Comparison of ENCODE assay signal across 17 mouse cellular contexts in the genomic region with DNA sequence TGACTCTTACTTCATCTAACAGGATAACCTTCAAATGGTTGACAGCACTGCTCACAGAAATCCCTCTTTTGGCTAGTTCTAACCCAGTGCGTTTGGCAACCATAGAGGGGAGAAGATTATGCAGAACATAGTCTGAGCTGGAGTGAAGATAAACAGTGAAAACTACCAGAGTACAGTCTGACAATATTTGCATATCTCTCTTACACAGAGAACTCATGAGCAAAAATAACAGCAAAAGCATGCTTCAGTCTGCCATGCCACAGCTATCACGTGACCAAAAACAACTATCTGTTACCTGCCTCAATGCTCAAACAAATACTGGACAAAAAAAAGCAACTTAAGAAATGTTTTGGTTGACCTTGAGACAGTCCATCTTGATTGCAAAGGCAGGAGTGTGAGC. TPM values are rescaled to one million over a fixed set of nuclear protein-coding genes. Genes with fewer than 3 reads are reported as not detected.
A peak's percentile ranks its signal among the peaks of the same experiment; 100 is the strongest.
DNase-seq lines count a peak whose midpoint lies in the region; ATAC-seq lines count a peak whose summit lies in the region.
"Had no signal": no experiment of that assay in that cellular context is flagged by ENCODE, and none has a peak within 500 bp of the region (broad histone marks: within the 10 kb centered on the region; RNA-seq: fewer than 3 reads in every experiment).

No protein-coding gene starts in this region.

- 35% methylated on average over 2 of the region's 2 CpGs for WGBS in heart, embryonic 13.5 days
- WGBS in liver, embryonic 16.5 days (ENCODE audit: insufficient replicate concordance), result 13% methylated on average over 2 of the region's 2 CpGs

- peak overlapping the region; percentile 69 for H3K27ac ChIP-seq in heart, embryonic 13.5 days (replicated peaks)
- 0 out of 2 replicates have a peak overlapping the region, but pooled peaks have one; percentile 14 for H3K27ac ChIP-seq in liver, embryonic 16.5 days (ENCODE audit: low read length)
- H3K27ac ChIP-seq: kidney, postnatal 0 days; limb, embryonic 13.5 days; neural tube, embryonic 15.5 days had no signal

- no peak overlapping the region for H3K9ac ChIP-seq in heart, embryonic 13.5 days
- no peak overlapping the region for H3K9ac ChIP-seq in liver, embryonic 16.5 days (ENCODE audit: low read depth, low read length)
- H3K9ac ChIP-seq: limb, embryonic 13.5 days; neural tube, embryonic 15.5 days had no signal

- no peak for DNase-seq in heart, postnatal 14 days
- DNase-seq in 416B (ENCODE audit: low read depth) (peak; percentile 23), MEL-GATA-1-ER (ENCODE audit: extremely low read depth, low read depth) (peak; percentile 21)
- no peak for DNase-seq in right cerebral cortex, postnatal 14 days
- DNase-seq in neural tube, embryonic 10.5 days (ENCODE audit: extremely low spot score, low spot score), result no peak
- DNase-seq: adrenal gland, postnatal 25 days; cerebellum, postnatal 36 days; lung, postnatal 10 days; thymus, postnatal 36 days had no signal

- ATAC-seq in heart, embryonic 13.5 days (ENCODE audit: extremely low read depth, insufficient number of reproducible peaks, low FRiP score, low TSS enrichment), result no peak
- ATAC-seq in liver, embryonic 16.5 days (ENCODE audit: low read depth), result peak; percentile 68
- ATAC-seq: activated CD4-positive, CD25-positive, alpha-beta regulatory T cell, adult 4 months; inflammation-experienced regulatory T-cells, adult 6 months had no signal

- peaks cover 39% of the 10 kb centered on the region for H3K4me1 ChIP-seq in heart, embryonic 13.5 days
- peaks cover 11% of the 10 kb centered on the region for H3K4me1 ChIP-seq in liver, embryonic 16.5 days (ENCODE audit: control insufficient read depth, low read depth, low read length)
- H3K4me1 ChIP-seq: limb, embryonic 13.5 days; neural tube, embryonic 15.5 days had no signal

- H3K9me3 ChIP-seq in heart, embryonic 13.5 days, result no peaks in the 10 kb centered on the region
- no peaks in the 10 kb centered on the region for H3K9me3 ChIP-seq in liver, embryonic 16.5 days (replicated peaks; ENCODE audit: control insufficient read depth, low read length)
- H3K9me3 ChIP-seq: limb, embryonic 13.5 days; neural tube, embryonic 15.5 days had no signal

- no peak overlapping the region for H3K4me2 ChIP-seq in heart, embryonic 13.5 days
- no peak overlapping the region for H3K4me2 ChIP-seq in liver, embryonic 16.5 days (ENCODE audit: low read depth, low read length)
- H3K4me2 ChIP-seq: limb, embryonic 13.5 days; midbrain, embryonic 11.5 days; neural tube, embryonic 15.5 days had no signal

- H3K4me3 ChIP-seq in heart, embryonic 13.5 days, result no peak overlapping the region
- no peak overlapping the region for H3K4me3 ChIP-seq in liver, embryonic 16.5 days (ENCODE audit: low read depth, low read length)
- H3K4me3 ChIP-seq: limb, embryonic 13.5 days; neural tube, embryonic 15.5 days had no signal

- H3K36me3 ChIP-seq in heart, embryonic 13.5 days, result peaks cover 10% of the 10 kb centered on the region
- H3K36me3 ChIP-seq in liver, embryonic 16.5 days (ENCODE audit: control insufficient read depth, insufficient read depth), result peaks cover 4% of the 10 kb centered on the region; the same call in 1 of the 2 replicates

- no peaks in the 10 kb centered on the region for H3K27me3 ChIP-seq in heart, embryonic 13.5 days (replicated peaks)
- H3K27me3 ChIP-seq in liver, embryonic 16.5 days (ENCODE audit: control insufficient read depth, insufficient read depth, low read depth, low read length), result no peaks in the 10 kb centered on the region
- H3K27me3 ChIP-seq: limb, embryonic 13.5 days; neural tube, embryonic 15.5 days had no signal

- intact Hi-C loops in heart, postnatal 14 days (cut with DNase I), result no loop called here

RNA-seq across cellular contexts. Expression of a gene that starts 41.2 kb away (rescaled TPM):
- 28.7 and 31.5 TPM in 2 replicates for polyA plus RNA-seq in heart, embryonic 13.5 days (2015; fragmentation: Nextera tagmentation; extraction: Ambion mirVana)
- total RNA-seq in heart, postnatal 14 days (2021), result 10 to 100 TPM; 29.0 to 32.6 TPM
- 19.9 and 20.9 TPM in 2 replicates for polyA plus RNA-seq in liver, embryonic 16.5 days (2015; fragmentation: Nextera tagmentation; extraction: Ambion mirVana)

Comparison
In these comparisons a context has a peak if more than half of its experiments do, and no peak if none do; other contexts are left out.
1. DNase-seq: peak in 416B (single experiment) and MEL-GATA-1-ER (single experiment); none in heart, postnatal 14 days (0 of 2), right cerebral cortex, postnatal 14 days (single experiment) and neural tube, embryonic 10.5 days (single experiment).